Mouse (Mus musculus): ENCODE data around the gene Hacd1.

The Hacd1 gene

DNA sequence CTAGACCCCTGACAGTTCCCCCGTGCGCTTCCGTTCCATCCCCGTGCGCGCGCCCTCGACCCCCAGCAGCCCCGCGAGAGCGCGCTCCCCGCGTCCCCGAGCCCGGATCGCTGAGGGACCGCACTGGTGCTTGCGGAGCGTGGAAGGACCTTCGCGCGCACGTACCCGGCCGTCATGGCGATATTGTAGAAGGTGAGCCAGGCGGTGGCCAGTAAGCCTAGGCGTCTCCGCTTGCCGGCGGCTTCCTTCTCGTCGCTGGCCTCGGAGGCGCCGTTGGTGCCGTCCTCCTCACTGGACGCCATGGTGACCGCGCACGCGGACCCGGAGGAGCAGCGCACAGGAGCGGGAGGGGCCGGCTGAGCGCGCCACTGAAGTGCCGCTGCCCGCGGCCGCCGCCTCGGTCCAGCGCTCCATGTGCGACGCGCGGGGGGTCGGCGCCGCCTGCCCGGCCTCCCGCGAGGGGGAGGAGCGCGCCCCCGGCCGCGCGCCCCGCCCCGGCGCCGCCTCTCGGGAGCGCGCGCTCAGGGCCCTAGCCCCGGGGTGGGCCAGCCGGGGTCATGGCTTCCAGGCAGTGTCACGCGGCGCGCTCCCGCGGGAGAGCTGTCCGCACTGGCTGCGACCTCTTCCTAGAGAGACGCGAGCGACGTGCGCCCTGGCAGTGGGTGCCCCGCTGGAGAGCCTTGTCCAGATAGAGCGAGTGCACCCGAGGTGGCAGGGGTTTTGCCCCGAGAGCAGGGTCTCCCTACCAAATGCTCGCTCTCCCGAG is at the start of gene Hacd1:
Gene Hacd1 (minus strand): TSS at position 570 of the 766 bp plus-strand sequence.
- DNase-seq (ENCODE audit: low spot score in 2 of 2) = peak; percentile 27 to 43

DNA sequence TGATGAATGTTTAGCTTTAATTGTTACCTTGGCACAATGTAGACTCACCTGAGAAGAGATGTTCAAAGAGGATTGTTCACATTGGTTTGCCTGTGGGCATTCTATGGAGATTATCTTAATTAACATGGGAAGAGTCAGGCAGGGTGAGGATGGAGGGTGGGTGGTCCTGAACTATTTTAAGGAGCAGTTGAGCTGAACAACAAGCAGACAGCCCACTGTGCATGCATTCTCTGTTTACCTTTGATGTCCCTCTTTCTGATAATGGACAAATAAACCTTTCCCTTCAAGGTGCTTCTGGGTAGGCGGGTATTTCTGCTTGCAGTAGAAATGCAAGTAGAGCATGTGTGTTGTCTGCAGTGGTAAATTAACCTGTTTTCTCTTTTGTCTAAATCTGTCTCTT is 48.0 kb upstream of the Hacd1 start:
- DNase-seq (ENCODE audit: low spot score in 2 of 2) = no peak

DNA sequence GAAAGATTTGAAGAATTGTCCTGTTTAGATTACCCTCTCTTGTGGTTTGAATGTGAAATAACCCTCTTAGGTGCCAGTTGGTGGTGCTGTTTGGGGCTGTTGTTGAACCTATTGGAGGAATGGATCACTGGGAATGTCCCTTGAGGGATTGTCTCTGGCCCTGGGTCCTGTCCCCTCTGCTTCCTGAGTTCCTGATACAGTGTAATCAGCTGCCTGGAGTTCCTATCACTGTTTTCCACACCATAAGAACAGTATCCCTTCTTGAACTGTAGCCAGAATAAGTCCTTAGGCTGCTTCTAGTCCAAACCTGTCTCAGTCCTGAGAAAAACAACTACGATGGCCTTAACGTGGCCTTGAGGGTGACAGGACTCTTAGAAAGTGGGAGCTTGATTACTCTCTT is 46.7 kb upstream of the Hacd1 start:
- DNase-seq (ENCODE audit: low spot score in 2 of 2) = no peak

DNA sequence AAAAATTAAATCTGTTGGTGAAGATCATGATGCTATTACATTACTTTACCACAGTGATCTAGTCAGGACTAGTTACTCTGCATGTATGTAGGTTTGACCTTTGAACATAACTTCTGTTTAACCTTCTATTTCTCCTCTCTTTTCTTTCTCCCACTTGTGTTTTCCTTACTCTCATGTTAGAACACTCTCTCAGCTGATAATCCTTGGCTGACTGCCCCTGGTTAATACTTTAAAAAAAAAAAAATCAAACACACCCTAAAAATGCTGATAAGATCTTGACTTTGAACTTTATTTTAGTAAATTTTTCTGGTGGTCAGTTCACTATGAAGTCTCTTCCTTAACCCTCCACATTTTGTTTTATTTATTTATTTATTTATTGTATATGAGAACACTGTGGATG is 44.6 kb upstream of the Hacd1 start:
- DNase-seq (ENCODE audit: low spot score in 2 of 2) = no peak

GRCm38 (mm10) chr2:14078527-14078926 is 22.6 kb upstream of the Hacd1 start:
- DNase-seq (ENCODE audit: low spot score in 2 of 2) = peak; percentile 20 to 45

DNA sequence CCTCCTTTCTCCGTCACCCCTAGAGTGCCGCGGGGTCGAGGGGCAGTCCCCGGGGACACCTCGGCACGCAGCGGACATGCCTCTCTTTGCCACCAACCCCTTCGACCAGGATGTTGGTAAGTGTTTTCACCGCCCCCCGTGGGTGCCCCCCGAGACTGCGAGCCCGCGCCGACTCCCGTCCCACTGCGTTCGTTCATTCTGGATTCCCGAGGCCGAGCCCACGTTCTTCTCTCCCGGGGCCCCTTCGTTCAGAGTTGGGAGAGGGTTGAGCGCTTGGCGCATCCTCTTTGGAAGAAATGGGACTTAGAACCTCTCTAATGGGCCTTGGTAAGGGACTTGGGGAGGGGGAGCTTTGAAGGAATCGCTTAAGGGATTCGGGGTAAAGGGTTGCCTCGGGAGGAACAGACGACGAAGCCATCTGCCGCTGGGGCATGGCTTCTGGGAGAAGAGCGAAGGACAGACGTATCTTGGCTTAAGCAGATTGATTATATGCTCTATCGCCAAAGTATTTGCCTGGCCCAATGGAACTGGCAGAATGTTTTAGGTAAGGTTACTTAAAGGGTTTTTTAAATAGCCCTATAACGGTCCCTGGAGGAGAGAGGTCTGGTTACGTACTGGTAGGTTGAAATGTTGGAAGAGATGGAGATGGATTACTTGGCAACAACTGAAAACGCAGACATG is 18.4 kb upstream of the Hacd1 start:
- no peak for DNase-seq (ENCODE audit: low spot score in 2 of 2)

DNA sequence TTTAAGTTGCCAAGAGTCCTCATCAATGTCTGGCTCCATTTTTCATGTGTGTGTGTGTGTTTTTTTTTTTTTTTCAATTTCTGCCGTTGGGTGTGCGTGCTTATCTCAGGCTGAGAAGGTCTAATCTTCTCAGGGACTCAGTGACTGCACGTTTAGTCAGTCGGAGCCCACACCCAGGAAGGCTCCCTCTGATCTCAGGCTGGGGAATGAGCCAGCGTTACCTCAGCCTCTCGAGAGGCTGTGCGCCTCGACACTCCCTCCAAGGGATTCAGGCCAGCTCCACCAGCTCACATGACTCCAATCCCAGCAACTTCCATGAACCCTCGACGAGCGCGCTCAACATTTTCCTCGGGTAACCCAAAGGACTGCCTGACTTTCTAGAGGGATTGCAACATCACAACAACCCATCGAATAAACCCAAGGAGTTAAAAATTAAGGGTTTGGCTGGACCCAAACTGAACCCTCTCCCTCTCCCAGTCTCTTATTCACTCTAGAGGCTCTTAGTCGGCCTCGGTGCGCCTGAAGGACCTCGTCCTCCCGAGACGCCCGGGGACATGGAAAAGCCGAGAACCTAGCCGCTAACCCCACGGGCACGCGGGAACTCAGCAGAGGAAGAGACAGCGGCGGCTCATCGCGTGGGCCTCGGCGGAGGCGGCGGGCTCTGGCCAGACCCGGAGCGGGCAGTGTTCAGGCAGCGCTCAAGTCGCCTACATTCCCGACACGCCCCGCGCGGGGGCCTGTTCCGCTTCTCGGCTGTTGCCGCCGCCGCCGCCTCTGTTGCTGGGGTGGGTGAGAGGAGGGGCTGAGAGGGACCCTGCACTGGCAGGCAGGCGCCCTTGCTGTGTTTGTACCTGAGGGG is 17.7 kb upstream of the Hacd1 start, which contains the start of gene Stam:
Gene Stam (plus strand): TSS at position 737 of the 859 bp plus-strand sequence.
- DNase-seq (ENCODE audit: low spot score in 2 of 2) = peak; percentile 81 to 84

- no peak for DNase-seq (ENCODE audit: low spot score in 2 of 2)
Measured at GRCm38 (mm10) chr2:14073008-14073361, 17.1 kb upstream of the Hacd1 start.

DNA sequence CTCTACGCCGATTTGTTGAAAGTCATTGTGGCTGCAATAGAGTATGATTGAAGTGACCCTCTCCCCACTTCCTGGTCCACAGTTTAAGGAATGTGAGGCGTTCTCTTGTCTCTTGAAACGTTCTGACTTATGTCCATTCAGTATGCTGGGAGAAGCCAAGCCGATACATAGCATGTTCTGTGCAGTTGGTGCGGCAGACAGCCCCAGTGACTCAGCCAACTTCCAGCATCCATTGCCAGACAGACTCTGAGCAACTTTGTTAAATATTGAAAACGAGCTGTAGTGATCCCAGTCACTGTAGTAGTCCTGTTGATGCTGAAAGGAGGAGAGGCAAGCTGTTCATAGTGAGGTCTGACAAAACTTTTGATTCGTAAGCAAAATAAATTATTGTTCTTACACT is 14.5 kb upstream of the Hacd1 start:
- no peak for DNase-seq (ENCODE audit: low spot score in 2 of 2)

GRCm38 (mm10) chr2:14069027-14069426 is 13.1 kb upstream of the Hacd1 start:
- DNase-seq (ENCODE audit: low spot score in 2 of 2) = no peak

DNA sequence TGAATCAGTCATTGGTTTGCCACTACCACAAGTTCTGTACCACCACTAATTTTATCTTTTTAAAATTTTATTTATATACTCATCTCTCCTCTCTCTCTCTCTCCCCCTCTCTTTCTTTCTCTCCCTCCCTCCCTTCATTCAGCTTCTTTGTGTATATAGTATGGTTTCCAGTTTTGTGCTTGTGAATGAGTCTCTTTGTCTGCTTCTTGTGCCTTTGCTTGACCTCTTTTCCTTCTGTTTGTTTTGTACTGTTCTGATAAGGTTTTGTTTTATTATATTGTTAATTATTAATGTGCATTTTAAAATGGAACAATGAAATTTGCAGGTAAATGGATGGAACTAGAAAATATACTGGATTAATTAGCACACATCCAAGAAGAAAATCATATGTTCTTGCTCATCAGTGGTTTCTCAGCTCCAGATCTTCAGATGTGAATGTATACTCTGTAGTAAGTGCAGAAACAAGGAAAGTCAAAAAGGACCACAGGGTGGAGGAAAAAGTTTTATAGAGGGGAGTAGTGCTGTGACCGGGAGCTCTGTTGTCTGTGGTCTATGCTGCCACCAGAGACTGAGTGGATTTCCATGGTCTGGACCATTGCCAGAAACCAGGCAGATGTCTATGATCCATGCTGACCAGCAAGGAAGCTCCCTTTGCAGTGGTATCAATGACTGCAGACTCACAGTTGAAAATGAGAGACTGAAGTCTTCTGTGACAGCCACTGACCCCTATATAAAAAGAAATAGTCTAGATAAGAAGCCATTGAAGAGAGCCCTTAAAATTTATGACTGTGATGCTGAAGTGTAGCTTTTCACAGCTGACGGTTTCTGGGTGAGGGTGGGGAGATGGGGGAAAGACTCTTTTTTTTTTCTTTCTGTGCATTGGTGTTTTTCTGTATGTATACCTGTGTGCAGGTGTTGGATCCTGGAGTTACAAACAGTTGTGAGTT is 10.0 kb upstream of the Hacd1 start:
- no peak for DNase-seq (ENCODE audit: low spot score in 2 of 2)

- DNase-seq (ENCODE audit: low spot score in 2 of 2) = peak; percentile 6 to 11
Measured at GRCm38 (mm10) chr2:14055168-14055565, 768 bp downstream of the Hacd1 start.

DNA sequence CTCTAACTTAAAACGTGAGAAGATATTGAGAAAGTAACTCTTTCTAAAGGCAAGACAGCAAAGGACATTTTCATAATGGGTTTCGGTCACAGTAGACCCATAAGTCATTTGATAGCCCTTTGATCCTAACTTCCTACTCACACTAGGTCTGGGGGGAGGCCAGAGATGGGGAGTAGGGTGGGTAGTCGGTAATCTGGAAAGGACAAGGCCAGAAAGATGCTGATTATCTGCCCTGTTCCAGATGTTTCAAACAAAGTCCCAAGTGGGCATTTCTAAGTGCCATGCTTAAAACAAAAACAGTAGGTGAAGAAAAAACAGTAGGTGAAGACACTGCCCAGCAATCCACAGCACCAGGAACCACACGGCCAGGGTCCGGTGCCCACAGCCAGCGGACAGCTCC is 1.2 kb downstream of the Hacd1 start:
- DNase-seq (ENCODE audit: low spot score in 2 of 2) = no peak

DNA sequence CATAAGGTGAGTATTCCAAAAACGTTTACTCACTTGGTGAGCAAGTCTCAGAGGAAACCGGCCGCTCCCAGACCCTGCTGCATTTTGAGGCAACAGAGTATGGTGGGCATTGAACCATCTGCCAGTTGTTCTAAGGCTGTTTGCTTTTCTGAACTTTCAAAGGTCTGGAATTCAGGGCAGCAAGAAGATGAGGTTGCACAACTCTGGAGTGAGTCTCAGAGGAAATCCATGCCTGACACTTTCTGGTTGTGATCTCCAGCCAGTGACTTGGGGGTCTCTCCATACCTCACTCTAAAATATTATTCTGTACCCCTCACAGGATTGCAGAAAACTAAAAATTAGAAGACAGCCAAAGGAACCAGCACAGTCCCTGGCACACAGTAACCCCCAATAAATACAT is 1.8 kb downstream of the Hacd1 start:
- no peak for DNase-seq (ENCODE audit: low spot score in 2 of 2)

DNA sequence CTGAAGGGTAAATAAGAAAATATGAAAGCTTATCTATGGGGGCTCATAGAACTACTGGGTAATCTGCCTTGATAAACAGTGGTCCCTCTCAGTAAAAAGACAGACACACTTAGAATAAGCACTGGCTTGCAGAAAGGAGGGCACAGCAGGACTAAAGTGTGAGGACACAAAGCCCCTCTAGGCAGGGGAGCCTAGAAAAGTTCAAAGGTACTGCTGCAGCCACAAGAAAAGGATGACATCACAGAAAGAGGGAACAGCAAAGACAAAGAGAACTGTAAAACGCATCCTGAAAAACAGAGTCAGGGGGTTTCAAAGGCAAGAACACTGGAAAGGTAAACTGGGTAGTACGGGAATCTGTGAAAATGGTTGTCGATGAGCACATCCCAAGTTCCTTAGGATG is 2.3 kb downstream of the Hacd1 start:
- no peak for DNase-seq (ENCODE audit: low spot score in 2 of 2)

- DNase-seq (ENCODE audit: low spot score in 2 of 2) = no peak
Measured at GRCm38 (mm10) chr2:14048808-14049207, 7.1 kb downstream of the Hacd1 start.

DNA sequence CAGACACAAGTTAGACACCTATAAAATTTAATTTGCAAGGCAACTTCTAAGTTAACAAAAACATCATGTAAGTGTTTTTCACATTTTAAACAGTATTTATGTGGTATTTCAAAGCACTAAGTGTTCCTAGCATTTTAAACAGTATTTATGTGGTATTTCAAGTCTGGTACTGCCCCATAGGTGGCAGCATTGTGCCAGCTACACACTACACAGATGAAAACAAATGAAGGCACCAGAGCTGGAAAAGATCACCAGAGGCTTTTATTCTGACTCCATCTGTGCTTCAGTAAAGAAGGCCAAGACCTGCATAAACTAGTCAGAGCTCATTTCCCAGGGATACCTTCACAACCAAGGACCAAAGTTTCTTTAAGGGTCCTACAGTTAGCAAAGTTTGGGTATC is 7.6 kb downstream of the Hacd1 start:
- peak; percentile 35 to 51 for DNase-seq (ENCODE audit: low spot score in 2 of 2)

GRCm38 (mm10) chr2:14043577-14044170 is 12.3 kb downstream of the Hacd1 start:
- DNase-seq (ENCODE audit: low spot score in 2 of 2) = no peak

GRCm38 (mm10) chr2:14043011-14043410 is 12.9 kb downstream of the Hacd1 start:
- no peak for DNase-seq (ENCODE audit: low spot score in 2 of 2)

- no peak for DNase-seq (ENCODE audit: low spot score in 2 of 2)
Measured at GRCm38 (mm10) chr2:14041249-14041648, 14.7 kb downstream of the Hacd1 start.

- no peak for DNase-seq (ENCODE audit: low spot score in 2 of 2)
Measured at GRCm38 (mm10) chr2:14019228-14019627, 36.7 kb downstream of the Hacd1 start.
